14 mouse cellular contexts compared by ENCODE assay signal in genomic region chr4:56090796-56091195, GRCm38 (mm10).
DNase-seq lines count a peak whose midpoint lies in the region; ATAC-seq and TF ChIP-seq lines count a peak whose summit lies in the region.
"Had no signal": no experiment of that assay in that cellular context is flagged by ENCODE, and none has a peak within 500 bp of the region (broad histone marks: within the 10 kb centered on the region; RNA-seq: fewer than 3 reads in every experiment).

No protein-coding gene starts in this region.

- peak; percentile 51 for DNase-seq in gastrocnemius, adult 18-20 months (ENCODE audit: low spot score)
- no peak for DNase-seq in gastrocnemius, postnatal 4 days (ENCODE audit: low spot score in 2 of 2)
- DNase-seq in midbrain, postnatal 0 days (ENCODE audit: low spot score): peak; percentile 62
- DNase-seq in cerebellum, adult 9-10 months: peak; percentile 64
- DNase-seq in gastrocnemius, postnatal 36 days: peak; percentile 15 to 21
- DNase-seq in frontal cortex, postnatal 10 days (ENCODE audit: low spot score in 2 of 2): no peak
- no peak for DNase-seq in retina, postnatal 1 day
- DNase-seq: kidney, postnatal 36 days; spleen, adult 18-20 months had no signal

- intact Hi-C loops in gastrocnemius, postnatal 36 days (cut with DNase I): no loop called here

- no peak overlapping the region for H3K27ac ChIP-seq in midbrain, postnatal 0 days (ENCODE audit: low read depth, low read length)
- no peak overlapping the region for H3K27ac ChIP-seq in midbrain, embryonic 15.5 days
- H3K27ac ChIP-seq: heart, embryonic 15.5 days; lung, embryonic 15.5 days; midbrain, embryonic 10.5 days had no signal

- H3K4me3 ChIP-seq in midbrain, postnatal 0 days (ENCODE audit: low read depth, low read length): no peak overlapping the region
- H3K4me3 ChIP-seq in midbrain, embryonic 15.5 days: no peak overlapping the region
- H3K4me3 ChIP-seq: heart, embryonic 15.5 days; lung, embryonic 15.5 days; midbrain, embryonic 10.5 days had no signal

- H3K4me1 ChIP-seq in midbrain, postnatal 0 days (ENCODE audit: insufficient read depth, low read length): no peaks in the 10 kb centered on the region
- H3K4me1 ChIP-seq in midbrain, embryonic 15.5 days: no peaks in the 10 kb centered on the region
- H3K4me1 ChIP-seq: lung, embryonic 15.5 days had no signal

- ATAC-seq in midbrain, postnatal 0 days (ENCODE audit: low FRiP score): no peak
- no peak for ATAC-seq in midbrain, embryonic 15.5 days (replicated peaks)
- ATAC-seq: intestine, embryonic 16.5 days had no signal

- H3K4me2 ChIP-seq in midbrain, postnatal 0 days (ENCODE audit: low read depth, low read length, poor library complexity, severe bottlenecking): no peak overlapping the region
- H3K4me2 ChIP-seq in midbrain, embryonic 15.5 days: no peak overlapping the region
- H3K4me2 ChIP-seq: heart, embryonic 15.5 days; lung, embryonic 15.5 days had no signal

- H3K9me3 ChIP-seq in midbrain, postnatal 0 days (ENCODE audit: low read length): no peaks in the 10 kb centered on the region
- H3K9me3 ChIP-seq in midbrain, embryonic 15.5 days: no peaks in the 10 kb centered on the region
- H3K9me3 ChIP-seq: heart, embryonic 15.5 days; lung, embryonic 15.5 days; midbrain, embryonic 10.5 days had no signal

- WGBS in midbrain, postnatal 0 days: 84% methylated on average over 1 of the region's 1 CpGs
- 78% methylated on average over 1 of the region's 1 CpGs for WGBS in midbrain, embryonic 15.5 days

- no peaks in the 10 kb centered on the region for H3K36me3 ChIP-seq in midbrain, postnatal 0 days (ENCODE audit: insufficient read depth, low read length)
- H3K36me3 ChIP-seq in midbrain, embryonic 15.5 days (replicated peaks): no peaks in the 10 kb centered on the region
- H3K36me3 ChIP-seq: heart, embryonic 15.5 days; lung, embryonic 15.5 days; midbrain, embryonic 10.5 days had no signal

- no peak overlapping the region for H3K9ac ChIP-seq in midbrain, postnatal 0 days (replicated peaks; ENCODE audit: low read length, poor library complexity, severe bottlenecking)
- H3K9ac ChIP-seq in midbrain, embryonic 15.5 days: no peak overlapping the region
- H3K9ac ChIP-seq: heart, embryonic 15.5 days; lung, embryonic 15.5 days had no signal

- no peaks in the 10 kb centered on the region for H3K27me3 ChIP-seq in midbrain, postnatal 0 days (ENCODE audit: insufficient read depth, low read length)
- no peaks in the 10 kb centered on the region for H3K27me3 ChIP-seq in midbrain, embryonic 15.5 days (replicated peaks)
- H3K27me3 ChIP-seq: heart, embryonic 15.5 days; lung, embryonic 15.5 days had no signal

- no peak for TF ChIP-seq CTCF in midbrain, postnatal 0 days (IDR thresholded peaks at IDR 0.05)

Comparison
In these comparisons a context has a peak if more than half of its experiments do, and no peak if none do; other contexts are left out.
1. DNase-seq: peak in gastrocnemius, adult 18-20 months (single experiment), midbrain, postnatal 0 days (single experiment), cerebellum, adult 9-10 months (single experiment) and gastrocnemius, postnatal 36 days (2 of 2); none in gastrocnemius, postnatal 4 days (0 of 2), frontal cortex, postnatal 10 days (0 of 2) and retina, postnatal 1 day (single experiment).